Mouse (Mus musculus): ENCODE measurements at regions not wholly inside any gene's neighbourhood (a gene's known extent, or its start where the extent isn't known, plus 50 kb on each side); places are given as distances from the start of the nearest gene placed in this dataset.
"Not testable (repeated sequence)": the region's sequence is repeated elsewhere in the genome, so short reads cannot be mapped to it uniquely, and the experiment has no call there.

- CTCF ChIA-PET, result no interaction called here
Measured at GRCm38 (mm10) chr4:67378632-67379031, 551.2 kb downstream of the Tlr4 start.

DNA sequence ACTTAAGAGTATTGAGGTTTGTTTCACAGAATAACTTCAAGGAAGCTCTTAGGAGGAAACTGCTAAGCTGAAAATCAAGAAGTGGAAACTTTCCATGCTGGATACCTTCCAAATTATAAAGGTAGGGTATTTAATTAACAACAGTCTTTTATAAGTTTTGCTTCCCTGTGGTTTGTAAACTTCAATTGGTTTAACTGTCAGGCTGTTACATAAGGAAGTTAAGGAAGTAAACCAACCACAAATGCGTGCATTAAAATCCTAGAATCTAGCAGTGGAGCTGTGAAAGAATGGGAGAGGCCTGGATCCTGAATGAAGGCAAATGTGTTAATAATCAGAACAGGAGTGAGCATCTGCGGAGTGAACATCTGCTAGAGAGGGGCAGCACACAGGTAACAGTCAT, 560.5 kb downstream of the Tlr4 start:
- CTCF ChIA-PET, result interaction anchor here (0.7 kb wide), 1 partner anchor 699 kb away, joined by 3 read pairs; no protein-coding TSS in a partner anchor

GRCm38 (mm10) chr4:67402977-67403376, 575.6 kb downstream of the Tlr4 start:
- CTCF ChIA-PET, result no interaction called here

DNA sequence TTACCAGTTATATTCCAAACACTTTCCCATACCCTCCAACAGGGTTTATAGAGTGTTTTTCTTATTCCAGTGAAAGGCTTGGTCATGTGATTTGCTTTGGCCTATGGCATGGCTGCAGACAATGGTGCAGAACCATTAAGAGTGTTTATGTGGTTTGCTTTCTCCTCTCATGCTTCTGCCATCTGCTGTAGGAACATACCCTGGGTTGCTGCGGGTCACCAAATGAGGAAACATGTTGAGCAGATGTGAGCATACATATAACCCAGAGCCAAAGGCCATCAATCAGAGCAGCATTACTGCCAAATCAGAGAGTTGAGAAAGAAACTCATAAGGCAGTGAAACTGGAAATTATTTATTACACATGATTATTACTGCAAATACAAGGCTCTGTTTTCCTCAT, 596.7 kb downstream of the Tlr4 start:
- CTCF ChIA-PET, result no interaction called here

- CTCF ChIA-PET, result no interaction called here
Measured at GRCm38 (mm10) chr4:67425712-67426111, 598.3 kb downstream of the Tlr4 start.

DNA sequence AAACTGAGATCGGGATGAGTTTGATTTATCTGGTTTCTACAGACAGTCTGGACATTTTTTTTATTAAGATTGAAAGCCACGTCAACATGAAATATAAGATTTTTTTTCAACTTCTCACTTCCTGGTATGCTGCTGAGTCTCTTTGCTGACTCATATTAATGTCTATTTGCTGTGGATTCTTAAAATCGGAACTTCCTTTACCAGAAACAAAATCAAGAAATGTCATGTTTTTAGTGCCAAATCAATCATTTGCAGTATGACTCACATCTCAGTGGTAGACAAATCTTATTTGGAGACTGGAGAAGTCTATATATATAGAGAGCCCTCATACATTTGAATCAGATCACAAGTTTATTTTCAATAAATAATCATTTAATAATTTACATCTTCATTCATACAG, 620.5 kb downstream of the Tlr4 start:
- CTCF ChIA-PET, result no interaction called here

GRCm38 (mm10) chr4:67459871-67460270, 632.5 kb downstream of the Tlr4 start:
- CTCF ChIA-PET, result not testable (repeated sequence)

DNA sequence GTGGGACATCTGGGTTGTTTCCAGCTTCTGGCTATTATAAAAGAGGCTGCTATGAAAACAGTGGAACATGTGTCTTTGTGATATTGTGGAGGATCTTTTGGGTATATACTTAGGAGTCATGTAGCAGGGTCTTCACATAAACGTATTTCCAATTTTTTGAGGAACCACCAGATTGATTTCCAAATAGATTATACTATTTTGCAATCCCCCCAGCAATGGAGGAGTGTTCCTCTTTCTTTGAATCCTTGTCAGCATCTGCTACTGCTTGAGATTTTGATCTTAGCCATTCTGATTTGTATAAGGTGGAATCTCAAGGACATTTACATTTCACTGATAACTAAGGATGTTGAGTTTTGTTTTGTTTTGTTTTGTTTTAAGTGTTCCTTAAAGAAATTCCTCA, 645.6 kb downstream of the Tlr4 start:
- CTCF ChIA-PET, result no interaction called here

GRCm38 (mm10) chr4:67477264-67477845, 650.0 kb downstream of the Tlr4 start:
- CTCF ChIA-PET, result no interaction called here

- CTCF ChIA-PET, result no interaction called here
Measured at GRCm38 (mm10) chr4:67478081-67478480, 650.7 kb downstream of the Tlr4 start.

GRCm38 (mm10) chr4:67522235-67522634, 694.9 kb downstream of the Tlr4 start:
- CTCF ChIA-PET, result no interaction called here

GRCm38 (mm10) chr4:67523158-67523557, 695.8 kb downstream of the Tlr4 start:
- CTCF ChIA-PET, result no interaction called here

- CTCF ChIA-PET, result no interaction called here
Measured at GRCm38 (mm10) chr4:67529586-67529985, 702.2 kb downstream of the Tlr4 start.

DNA sequence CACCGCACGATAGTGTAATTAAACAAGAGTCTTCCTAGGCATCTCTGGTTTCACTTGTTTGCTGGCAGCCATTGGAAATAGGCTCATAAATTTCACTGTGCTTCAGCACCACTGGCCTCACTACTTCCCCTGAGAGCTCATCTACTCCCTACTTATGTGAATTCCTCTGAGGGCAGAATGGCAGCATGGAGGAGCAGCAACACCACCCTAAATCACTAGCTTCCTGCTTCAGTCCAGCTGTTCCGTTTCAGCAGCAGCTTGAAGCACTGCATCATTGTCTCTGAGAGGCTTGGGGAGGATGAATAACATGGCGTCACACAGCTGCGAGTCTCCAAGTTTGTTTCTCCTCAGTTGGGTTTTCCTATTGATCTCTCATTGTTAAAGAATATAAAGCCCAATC, 712.1 kb downstream of the Tlr4 start:
- CTCF ChIA-PET, result no interaction called here

DNA sequence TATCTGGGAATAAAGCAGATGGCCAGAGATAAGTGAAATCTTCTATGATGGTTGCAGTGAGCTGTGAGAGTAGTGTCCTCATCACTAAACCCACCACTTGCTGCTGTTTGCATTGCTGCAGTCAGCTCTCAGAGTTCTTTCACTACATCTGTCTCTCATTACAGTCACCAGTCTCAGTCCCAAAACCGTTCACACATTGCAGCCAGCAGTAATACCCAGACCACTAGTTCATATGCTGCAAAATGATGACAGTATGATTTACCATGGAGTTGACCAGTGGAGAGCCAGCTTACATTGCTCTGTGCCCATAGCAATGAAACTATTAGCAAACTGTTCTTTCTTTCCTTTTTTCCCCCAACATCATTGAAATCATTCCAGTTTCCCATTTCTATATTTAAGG, 718.6 kb downstream of the Tlr4 start:
- CTCF ChIA-PET, result no interaction called here

DNA sequence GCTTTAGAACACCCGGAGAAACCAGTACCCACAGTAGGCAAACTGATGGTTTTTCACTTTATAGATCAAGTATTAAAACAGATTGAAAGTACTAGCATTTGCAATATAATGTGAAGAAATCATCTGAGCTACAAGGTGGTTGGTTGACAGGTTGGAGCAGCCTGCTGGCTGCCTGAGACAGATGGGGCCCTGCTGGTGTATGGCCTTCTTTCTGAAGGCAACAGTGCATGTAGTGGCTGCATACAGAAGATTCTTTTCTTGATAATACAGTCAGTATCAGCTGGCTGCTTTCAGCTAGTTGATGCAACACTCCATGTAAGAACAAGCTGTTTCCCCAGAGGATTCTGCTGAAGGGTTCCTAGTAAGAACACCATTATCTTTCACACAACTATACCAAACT, 720.6 kb downstream of the Tlr4 start:
- CTCF ChIA-PET, result no interaction called here

DNA sequence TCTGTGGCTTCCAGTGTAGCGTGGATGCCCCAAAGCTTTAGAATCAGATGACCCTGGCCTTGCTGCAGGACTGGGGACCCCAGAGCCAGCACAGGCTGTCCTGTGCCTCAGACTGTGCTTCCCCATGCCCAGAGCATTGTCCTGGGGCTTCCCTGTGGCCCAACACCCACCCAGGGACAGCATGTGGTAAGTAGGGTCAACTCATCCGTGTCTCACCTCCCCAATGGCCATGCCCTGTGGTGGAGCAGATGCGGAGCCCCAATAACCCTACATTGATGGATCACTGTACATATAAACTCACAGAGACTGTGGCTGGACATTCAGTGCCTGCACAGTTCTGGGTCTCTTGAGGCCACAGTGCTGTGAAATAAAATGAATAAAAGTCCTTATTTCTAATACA, 726.1 kb downstream of the Tlr4 start:
- CTCF ChIA-PET, result no interaction called here

DNA sequence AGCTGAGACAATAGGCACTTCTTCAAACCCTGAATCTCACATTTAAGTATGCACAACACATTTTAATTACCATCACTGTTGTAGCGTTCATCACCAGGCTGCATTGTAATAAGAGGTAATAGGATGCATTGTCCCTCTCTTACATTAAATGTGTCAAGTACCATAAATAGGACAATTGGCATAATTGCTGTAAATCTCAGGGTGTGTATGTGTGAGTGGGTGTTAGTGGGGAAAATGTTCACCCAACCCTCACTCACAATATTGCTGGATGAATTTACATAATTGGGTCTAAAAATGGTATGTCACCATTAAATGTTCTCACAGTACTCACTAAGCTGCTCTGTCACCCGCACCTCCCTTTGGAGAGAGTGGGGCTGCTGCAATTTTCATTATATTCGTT, 747.4 kb downstream of the Tlr4 start:
- CTCF ChIA-PET, result no interaction called here

- CTCF ChIA-PET, result no interaction called here
Measured at GRCm38 (mm10) chr4:67589501-67589900, 762.1 kb downstream of the Tlr4 start.

DNA sequence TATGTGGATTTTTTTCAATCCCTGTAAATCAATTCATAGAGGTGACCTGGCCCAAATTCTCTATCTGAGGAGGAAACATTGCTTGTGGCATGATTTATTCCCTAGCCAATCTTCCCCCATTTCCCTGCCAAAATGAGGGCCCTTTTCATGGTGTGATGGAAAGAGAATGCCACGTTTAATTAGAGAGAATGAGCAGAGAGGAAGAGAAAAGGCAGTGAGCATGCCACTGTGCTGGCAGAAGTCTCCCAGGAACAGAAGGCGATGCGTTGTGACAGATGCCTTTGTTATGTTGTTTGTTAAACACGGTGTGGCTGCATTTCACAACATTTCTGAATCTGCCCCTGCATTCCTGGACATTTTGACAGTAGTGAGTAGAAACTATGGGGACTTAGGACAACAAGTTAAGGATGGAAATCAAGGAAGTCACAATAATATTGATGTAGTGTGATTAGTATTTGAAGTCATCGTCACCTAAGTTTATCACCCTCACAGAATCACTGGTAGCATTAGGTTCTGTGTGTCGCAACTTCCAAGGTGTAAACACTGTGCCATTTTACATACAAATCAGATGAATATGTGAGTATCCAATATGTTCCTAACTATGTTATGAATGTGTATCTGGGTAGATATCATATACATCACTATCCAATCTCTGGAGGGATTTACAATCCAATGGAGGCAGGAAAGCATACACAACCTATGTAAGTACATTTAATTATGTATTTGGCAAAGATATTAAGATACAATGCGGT, 762.8 kb downstream of the Tlr4 start:
- CTCF ChIA-PET, result no interaction called here

GRCm38 (mm10) chr4:67607166-67607565, 779.8 kb downstream of the Tlr4 start:
- CTCF ChIA-PET, result no interaction called here

DNA sequence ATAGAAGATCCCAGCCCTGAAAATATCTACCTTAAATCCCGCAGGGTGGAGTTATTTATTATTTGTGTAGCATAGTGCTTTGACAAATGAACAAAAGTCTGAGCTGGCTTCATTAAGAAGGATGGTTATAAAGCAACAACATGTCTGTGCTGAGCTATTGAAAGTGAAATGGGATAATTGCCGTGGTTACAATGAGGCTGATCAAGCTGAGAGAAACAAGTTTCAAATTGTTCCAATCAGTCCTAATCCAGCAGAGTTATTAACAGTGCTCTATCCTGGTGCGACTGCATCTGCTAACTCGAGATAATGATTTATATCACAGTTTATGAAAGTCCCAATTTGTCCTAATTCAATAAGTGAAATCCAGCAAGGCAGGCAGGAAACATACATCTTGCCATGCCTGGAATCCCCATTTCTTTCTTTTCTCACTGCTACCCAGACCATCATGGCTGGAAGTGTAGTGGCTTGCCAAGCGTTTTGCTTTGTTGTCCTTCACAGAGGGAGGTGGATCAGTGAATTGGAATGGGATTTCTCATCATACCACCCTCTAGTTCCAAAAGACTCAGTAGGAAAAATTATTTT, 787.2 kb downstream of the Tlr4 start:
- CTCF ChIA-PET, result no interaction called here

GRCm38 (mm10) chr4:67626641-67627040, 799.3 kb downstream of the Tlr4 start:
- CTCF ChIA-PET, result no interaction called here

GRCm38 (mm10) chr4:67646090-67646489, 818.7 kb downstream of the Tlr4 start:
- CTCF ChIA-PET, result no interaction called here

Data from spleen, embryonic (tissue).